Mouse (Mus musculus) stomach, embryonic 16.5 days (tissue): ENCODE results near the gene Birc6. TPM values are rescaled to one million over a fixed set of nuclear protein-coding genes. Genes with fewer than 3 reads are reported as not detected.

Experiments used
- ATAC-seq: fragments of 200-750 bp; cut with Nextera tagmentation; 2 replicates; pipeline ENCODE4 v1.8.0; 2017; ENCODE audit warnings: moderate number of reproducible peaks, moderate TSS enrichment; ENCODE audit not compliant: insufficient read depth, low FRiP score
- H3K27ac ChIP-seq: fragments of 300-500 bp; sonication (generic); 2 replicates; pipeline ENCODE4 v1.5.1; 2014; ENCODE audit warnings: low read length
- H3K27me3 ChIP-seq: fragments of 300-500 bp; sonication (generic); 2 replicates; pipeline ENCODE4 v1.6.1; 2014; ENCODE audit warnings: low read length, control low read depth, mixed read lengths; ENCODE audit not compliant: control insufficient read depth, insufficient read depth
- H3K36me3 ChIP-seq: fragments of 300-500 bp; sonication (generic); 2 replicates; pipeline ENCODE4 v1.6.1; 2014; ENCODE audit warnings: low read length; ENCODE audit not compliant: control insufficient read depth, insufficient read depth
- H3K4me1 ChIP-seq: fragments of 300-500 bp; sonication (generic); 2 replicates; pipeline ENCODE4 v1.6.1; 2014; ENCODE audit warnings: low read length, control low read depth, mixed read lengths; ENCODE audit not compliant: control insufficient read depth, insufficient read depth
- H3K4me2 ChIP-seq: fragments of 300-500 bp; sonication (generic); 2 replicates; pipeline ENCODE4 v1.6.1; 2014; ENCODE audit warnings: low read depth, low read length, mixed read lengths
- H3K4me3 ChIP-seq: fragments of 300-500 bp; sonication (generic); replicated peaks from 2 replicates; pipeline ENCODE4 v1.5.1; 2014; ENCODE audit warnings: mild to moderate bottlenecking, low read length
- H3K9ac ChIP-seq: fragments of 300-500 bp; sonication (generic); 2 replicates; pipeline ENCODE4 v1.6.1; 2014; ENCODE audit warnings: low read length
- H3K9me3 ChIP-seq: fragments of 300-500 bp; sonication (generic); replicated peaks from 2 replicates; pipeline ENCODE4 v1.6.1; 2016; ENCODE audit warnings: low read length, control low read depth; ENCODE audit not compliant: control insufficient read depth
- whole genome bisulfite sequencing: fragments of 180-500 bp; shearing (Covaris S2); extraction: QIAGEN DNeasy Blood & Tissue Kit; methylation state at CpG from one replicate; pipeline ENCODE4 v1.1.7; 2014; 5-methylcytosine and 5-hydroxymethylcytosine counted together
- polyA plus RNA-seq: library from polyadenylated mRNA; unstranded; fragments of >200 nt; fragmentation: Nextera tagmentation; extraction: Ambion mirVana; gene quantifications from 2 replicates; pipeline ENCODE4 v1.2.1, GENCODE M21; 2015

The Birc6 gene
- polyA plus RNA-seq, 1 experiment from 2014 or later = 90.2 TPM

GRCm38 (mm10) chr17:74508600-74508999 lies 19.5 kb upstream of the Birc6 start:
- no peak overlapping the region for H3K27ac ChIP-seq
- H3K9ac ChIP-seq = no peak overlapping the region
- no peaks in the 10 kb centered on the region for H3K27me3 ChIP-seq
- no peak overlapping the region for H3K4me2 ChIP-seq
- no peaks in the 10 kb centered on the region for H3K4me1 ChIP-seq
- H3K9me3 ChIP-seq = no peaks in the 10 kb centered on the region
- ATAC-seq = no peak
- no peak overlapping the region for H3K4me3 ChIP-seq
- H3K36me3 ChIP-seq = no peaks in the 10 kb centered on the region
- WGBS = 76% methylated on average over 3 of the region's 3 CpGs

GRCm38 (mm10) chr17:74512308-74512707 lies 15.8 kb upstream of the Birc6 start:
- no peak for ATAC-seq
- Histone ChIP-seq H3K27ac (no peak overlapping the region), H3K9ac (no peak overlapping the region), H3K36me3 (no peaks in the 10 kb centered on the region), H3K4me3 (no peak overlapping the region), H3K4me1 (no peaks in the 10 kb centered on the region), H3K27me3 (no peaks in the 10 kb centered on the region), H3K4me2 (no peak overlapping the region), H3K9me3 (no peaks in the 10 kb centered on the region)
- 80% methylated on average over 2 of the region's 2 CpGs for WGBS

- ATAC-seq = no peak
- WGBS = 79% methylated on average over 8 of the region's 8 CpGs
- H3K9me3 ChIP-seq = no peaks in the 10 kb centered on the region
- H3K4me1 ChIP-seq = peaks cover 7% of the 10 kb centered on the region; the same call in 1 of the 2 replicates
- H3K9ac ChIP-seq = no peak overlapping the region
- no peaks in the 10 kb centered on the region for H3K27me3 ChIP-seq
- no peak overlapping the region for H3K4me3 ChIP-seq
- H3K4me2 ChIP-seq = no peak overlapping the region
- no peaks in the 10 kb centered on the region for H3K36me3 ChIP-seq
- no peak overlapping the region for H3K27ac ChIP-seq
These were observed 5.0 kb upstream of the Birc6 start for GRCm38 (mm10) chr17:74522797-74523723.

GRCm38 (mm10) chr17:74526117-74526516 lies 2.0 kb upstream of the Birc6 start:
- Histone ChIP-seq H3K4me2 (no peak overlapping the region), H3K4me3 (no peak overlapping the region), H3K4me1 (peaks cover 17% of the 10 kb centered on the region), H3K9ac (no peak overlapping the region), H3K9me3 (no peaks in the 10 kb centered on the region), H3K27me3 (no peaks in the 10 kb centered on the region), H3K36me3 (no peaks in the 10 kb centered on the region), H3K27ac (no peak overlapping the region)
- WGBS = 94% methylated on average over 2 of the region's 2 CpGs
- ATAC-seq = no peak

GRCm38 (mm10) chr17:74526806-74527653 lies 1.1 kb upstream of the Birc6 start:
- 83% methylated on average over 9 of the region's 9 CpGs for WGBS
- Histone ChIP-seq H3K4me2 (peak overlapping the region; percentile 67), H3K36me3 (no peaks in the 10 kb centered on the region), H3K27ac (peak overlapping the region; percentile 100), H3K27me3 (no peaks in the 10 kb centered on the region), H3K4me3 (peak overlapping the region; percentile 52), H3K9me3 (no peaks in the 10 kb centered on the region), H3K9ac (peak overlapping the region; percentile 76), H3K4me1 (peaks cover 17% of the 10 kb centered on the region)
- ATAC-seq = no peak

GRCm38 (mm10) chr17:74528648-74529532 lies 795 bp downstream of the Birc6 start:
- peak overlapping the region; percentile 81 for H3K4me2 ChIP-seq
- H3K36me3 ChIP-seq = no peaks in the 10 kb centered on the region
- no peaks in the 10 kb centered on the region for H3K27me3 ChIP-seq
- peak overlapping the region; percentile 97 for H3K4me3 ChIP-seq
- peak overlapping the region; percentile 99 for H3K27ac ChIP-seq
- under 1% methylated on average over 69 of the region's 72 CpGs for WGBS
- H3K9ac ChIP-seq = peak overlapping the region; percentile 91
- peak; percentile 34 for ATAC-seq
- H3K9me3 ChIP-seq = no peaks in the 10 kb centered on the region
- H3K4me1 ChIP-seq = peaks cover 17% of the 10 kb centered on the region

- peak overlapping the region; percentile 99 for H3K27ac ChIP-seq
- peak overlapping the region; percentile 81 for H3K4me2 ChIP-seq
- peak overlapping the region; percentile 91 for H3K9ac ChIP-seq
- no peaks in the 10 kb centered on the region for H3K9me3 ChIP-seq
- H3K36me3 ChIP-seq = no peaks in the 10 kb centered on the region
- WGBS = 11% methylated on average over 3 of the region's 3 CpGs
- no peaks in the 10 kb centered on the region for H3K27me3 ChIP-seq
- peak overlapping the region; percentile 97 for H3K4me3 ChIP-seq
- no peak for ATAC-seq
- H3K4me1 ChIP-seq = peaks cover 17% of the 10 kb centered on the region
These were observed 1.4 kb downstream of the Birc6 start for GRCm38 (mm10) chr17:74529533-74529824.

GRCm38 (mm10) chr17:74534971-74535370 lies 6.9 kb downstream of the Birc6 start:
- Histone ChIP-seq H3K9ac (no peak overlapping the region), H3K9me3 (no peaks in the 10 kb centered on the region), H3K4me3 (no peak overlapping the region), H3K27me3 (no peaks in the 10 kb centered on the region), H3K27ac (no peak overlapping the region), H3K36me3 (no peaks in the 10 kb centered on the region), H3K4me2 (no peak overlapping the region), H3K4me1 (peaks cover 7% of the 10 kb centered on the region)
- 93% methylated on average over 4 of the region's 4 CpGs for WGBS
- ATAC-seq = no peak
